Mouse (Mus musculus) ES-E14 (cell line): ENCODE results near the gene Sgms2. TPM values are rescaled to one million over a fixed set of nuclear protein-coding genes. Genes with fewer than 3 reads are reported as not detected.

Experiments used
- DNase-seq: peaks from one replicate; pipeline ENCODE4 v3.0.0-alpha.2; 2013; ENCODE audit warnings: low read depth, low spot score
- H3K27ac ChIP-seq: 2 replicates; pipeline ENCODE4 v1.5.1; 2012; ENCODE audit warnings: low read depth, mild to moderate bottlenecking, low read length, moderate library complexity, mixed read lengths; ENCODE audit not compliant: poor library complexity, insufficient read depth, severe bottlenecking
- H3K36me3 ChIP-seq: 2 replicates; pipeline ENCODE4 v1.6.1; 2012; ENCODE audit warnings: mild to moderate bottlenecking, low read length, moderate library complexity, mixed read lengths; ENCODE audit not compliant: control insufficient read depth, poor library complexity, insufficient read depth, severe bottlenecking
- H3K4me1 ChIP-seq, 2 experiments: fragments of 150-350 bp in 1 of 2; sonication (generic) in 1 of 2; 2 replicates each; pipeline ENCODE4 v1.6.1; 2012; ENCODE audit warnings: low read length in 2 of 2, mild to moderate bottlenecking in 1 of 2, mixed read lengths in 1 of 2; ENCODE audit not compliant: control insufficient read depth in 2 of 2, insufficient read depth in 2 of 2, poor library complexity in 1 of 2
- H3K4me3 ChIP-seq, 2 experiments: fragments of 150-350 bp in 1 of 2; sonication (generic) in 1 of 2; 2 replicates each; pipeline ENCODE4 v1.5.1; 2012; ENCODE audit warnings: low read length in 2 of 2, low read depth in 1 of 2, mild to moderate bottlenecking in 1 of 2, mixed read lengths in 1 of 2; ENCODE audit not compliant: insufficient read depth in 1 of 2, poor library complexity in 1 of 2, severe bottlenecking in 1 of 2
- H3K9ac ChIP-seq: 2 replicates; pipeline ENCODE4 v1.6.1; 2012; ENCODE audit warnings: low read depth, mild to moderate bottlenecking, low read length, mixed read lengths; ENCODE audit not compliant: poor library complexity, insufficient read depth, severe bottlenecking
- H3K9me3 ChIP-seq: fragments of 150-350 bp; sonication (generic); 2 replicates; pipeline ENCODE4 v1.6.1; 2012; ENCODE audit warnings: low read depth, mild to moderate bottlenecking, low read length; ENCODE audit not compliant: control insufficient read depth, insufficient read depth
- CHD2 ChIP-seq: IDR thresholded peaks from 2 replicates; pipeline ENCODE4 v1.6.1; 2014; ENCODE audit warnings: mild to moderate bottlenecking, low read depth, low read length, inconsistent platforms
- HCFC1 ChIP-seq: IDR thresholded peaks from 2 replicates; pipeline ENCODE4 v1.6.1; 2012; ENCODE audit warnings: low read length, inconsistent platforms, borderline replicate concordance; ENCODE audit not compliant: insufficient read depth
- MAFK ChIP-seq: IDR thresholded peaks from 2 replicates; pipeline ENCODE4 v1.6.1; 2014; ENCODE audit warnings: mild to moderate bottlenecking, low read depth, low read length, inconsistent platforms; ENCODE audit not compliant: insufficient read depth
- ZC3H11A ChIP-seq: IDR thresholded peaks from 2 replicates; pipeline ENCODE4 v1.6.1; 2012; ENCODE audit warnings: low read depth, mild to moderate bottlenecking, inconsistent platforms, low read length, borderline replicate concordance
- ZNF384 ChIP-seq: IDR thresholded peaks from 2 replicates; pipeline ENCODE4 v1.6.1; 2012; ENCODE audit warnings: low read depth, low read length, inconsistent platforms
- in situ Hi-C, 2 experiments: fragments of 600-800 bp; cut with MboI; formaldehyde crosslinking; loops; one replicate each; pipeline ENCODE4 v1.15.1; 2025; ENCODE audit warnings: low sequenced_read_pairs in 2 of 2, inconsistent platforms in 1 of 2; ENCODE audit not compliant: unreplicated experiment in 2 of 2
- total RNA-seq: library from RNA; depleted of rRNA; stranded (reverse); fragments of 300-350 nt; gene quantifications from 2 replicates; pipeline ENCODE4 v1.2.3, GENCODE M21; 2012

Sgms2 gene
- total RNA-seq, 1 experiment, result 2.1 TPM

DNA sequence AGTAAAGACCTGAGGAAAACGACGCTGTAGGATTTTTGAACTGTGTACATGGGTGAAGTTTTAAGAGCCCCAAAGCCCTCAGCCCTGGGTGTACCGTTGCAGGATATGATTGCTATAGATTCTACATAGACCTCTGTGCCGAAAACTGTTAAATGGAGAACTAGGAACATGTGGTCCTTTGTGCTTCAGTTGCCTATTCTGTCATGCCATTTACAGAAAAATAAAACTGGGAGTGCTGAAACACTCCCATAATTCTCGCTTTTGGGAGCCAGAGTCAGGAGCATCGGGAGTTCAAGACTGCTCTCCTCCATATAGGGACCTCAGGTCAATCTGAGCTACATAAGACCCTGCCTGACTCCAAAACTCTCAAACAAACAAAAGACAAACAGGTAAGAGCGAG lies 769 bp upstream of the Sgms2 start:
- H3K4me3 ChIP-seq, result no peak overlapping the region
- no peak overlapping the region for H3K27ac ChIP-seq
- no peak for TF ChIP-seq MAFK
- TF ChIP-seq HCFC1, result no peak
- no peak for TF ChIP-seq ZNF384
- TF ChIP-seq ZC3H11A, result no peak
- TF ChIP-seq CHD2, result no peak
- H3K9me3 ChIP-seq, result no peaks in the 10 kb centered on the region
- no peak for DNase-seq
- no peaks in the 10 kb centered on the region; a peak in 2 of 4 replicates for H3K4me1 ChIP-seq
- in situ Hi-C loops, result no loop called here
- no peaks in the 10 kb centered on the region for H3K36me3 ChIP-seq
- no peak overlapping the region for H3K9ac ChIP-seq

GRCm38 (mm10) chr3:131490143-131490908 lies 885 bp downstream of the Sgms2 start:
- no peak for TF ChIP-seq CHD2
- peak; percentile 29; the same call in 1 of the 2 replicates for TF ChIP-seq HCFC1
- TF ChIP-seq ZNF384, result no peak
- TF ChIP-seq ZC3H11A, result no peak
- in situ Hi-C loops, result no loop called here
- Histone ChIP-seq H3K4me3 (peak overlapping the region; percentile 80 to 90), H3K9me3 (no peaks in the 10 kb centered on the region), H3K27ac (no peak overlapping the region), H3K9ac (peak overlapping the region; percentile 74), H3K36me3 (no peaks in the 10 kb centered on the region), H3K4me1 (no peaks in the 10 kb centered on the region; a peak in 1 of 4 replicates)
- DNase-seq, result no peak

DNA sequence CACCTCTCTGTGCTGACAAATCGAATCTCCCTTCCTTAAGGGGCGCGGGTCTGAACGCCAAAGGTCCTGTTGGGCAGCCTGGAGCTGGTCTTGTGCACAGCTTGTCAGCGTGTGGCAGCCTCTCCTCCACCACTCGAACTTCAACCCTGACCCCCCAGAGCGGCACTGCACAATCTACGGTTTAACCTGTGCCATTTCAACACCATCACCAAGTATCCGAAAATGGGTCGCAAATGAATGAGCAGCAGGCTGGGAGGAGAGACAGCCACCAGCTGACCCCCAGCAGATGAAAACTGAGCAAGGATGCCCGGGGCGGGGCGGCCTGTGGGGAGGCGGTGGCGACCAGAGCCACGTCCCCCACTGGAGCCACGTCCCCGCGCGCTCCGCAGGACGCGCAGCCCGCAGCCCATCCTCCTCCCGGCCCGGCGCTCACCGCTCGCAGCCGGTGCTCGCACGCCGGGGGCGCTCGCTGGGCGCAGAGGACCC lies 1.5 kb downstream of the Sgms2 start:
- DNase-seq, result no peak
- Histone ChIP-seq H3K9me3 (no peaks in the 10 kb centered on the region), H3K9ac (peak overlapping the region; percentile 74), H3K4me1 (no peaks in the 10 kb centered on the region; a peak in 1 of 4 replicates), H3K4me3 (peak overlapping the region; percentile 80 to 90), H3K27ac (no peak overlapping the region), H3K36me3 (no peaks in the 10 kb centered on the region)
- in situ Hi-C loops, result no loop called here
- no peak for TF ChIP-seq CHD2
- TF ChIP-seq HCFC1, result no peak
- TF ChIP-seq ZNF384, result no peak
- no peak for TF ChIP-seq ZC3H11A
- no peak for TF ChIP-seq MAFK

DNA sequence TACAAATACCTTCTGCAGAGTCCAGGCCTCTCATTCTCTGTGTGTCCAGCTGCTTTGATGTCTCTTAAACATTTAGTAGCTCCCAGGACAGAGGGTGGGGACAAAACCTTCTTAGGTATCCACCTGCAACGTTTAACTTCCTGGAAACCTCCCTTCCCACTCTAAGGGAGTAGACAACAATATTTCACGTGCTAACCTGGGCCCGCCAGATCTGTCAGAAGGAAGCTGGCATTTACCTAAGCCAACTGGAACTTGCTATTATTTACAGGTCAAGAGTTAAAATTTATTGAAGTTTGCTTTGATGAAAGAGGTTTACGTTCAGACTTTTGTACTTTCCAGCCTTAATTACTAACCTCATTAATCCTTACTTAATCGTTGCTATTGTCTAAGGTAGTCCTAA lies 2.2 kb downstream of the Sgms2 start:
- H3K9me3 ChIP-seq, result no peaks in the 10 kb centered on the region
- peak overlapping the region in 1 of 2 experiments; percentile 90; a peak in 2 of 4 replicates for H3K4me3 ChIP-seq
- no peak overlapping the region for H3K27ac ChIP-seq
- no peak overlapping the region for H3K9ac ChIP-seq
- no peaks in the 10 kb centered on the region; a peak in 1 of 4 replicates for H3K4me1 ChIP-seq
- in situ Hi-C loops, result no loop called here
- DNase-seq, result no peak
- no peaks in the 10 kb centered on the region for H3K36me3 ChIP-seq
- no peak for TF ChIP-seq HCFC1
- TF ChIP-seq CHD2, result no peak
- no peak for TF ChIP-seq ZC3H11A
- no peak for TF ChIP-seq ZNF384
- TF ChIP-seq MAFK, result no peak
